Mouse (Mus musculus) cerebellum, adult 9-11 months (tissue): ENCODE measurements at regions not wholly inside any gene's neighbourhood (a gene's known extent, or its start where the extent isn't known, plus 50 kb on each side); places are given as distances from the start of the nearest gene placed in this dataset.
A peak's percentile ranks its signal among the peaks of the same experiment; 100 is the strongest.
"Not testable (repeated sequence)": the region's sequence is repeated elsewhere in the genome, so short reads cannot be mapped to it uniquely, and the experiment has no call there.

Experiments
- DNase-seq: peaks from one replicate; pipeline ENCODE4 v3.0.0; 2022

DNA sequence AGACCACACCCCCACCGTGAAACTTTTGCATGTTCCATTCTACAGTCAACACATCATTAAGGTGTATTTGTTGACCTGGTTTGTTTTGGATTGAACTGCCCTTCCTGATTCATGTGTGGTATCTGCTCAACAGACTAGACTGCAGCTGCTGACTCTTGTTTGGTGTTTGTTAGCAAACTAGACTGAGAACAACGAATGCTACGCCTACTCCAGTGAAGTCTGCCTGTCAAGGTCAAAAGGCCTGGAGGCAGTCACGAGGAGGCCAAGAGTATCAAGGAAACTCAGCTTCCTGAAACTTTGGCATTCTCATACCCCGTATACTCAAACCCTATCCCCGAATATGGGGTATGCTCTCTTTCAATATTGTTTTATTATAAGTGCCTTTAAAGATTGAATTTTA, 194.2 kb upstream of the Spin1 start:
- not testable (repeated sequence) for DNase-seq

DNA sequence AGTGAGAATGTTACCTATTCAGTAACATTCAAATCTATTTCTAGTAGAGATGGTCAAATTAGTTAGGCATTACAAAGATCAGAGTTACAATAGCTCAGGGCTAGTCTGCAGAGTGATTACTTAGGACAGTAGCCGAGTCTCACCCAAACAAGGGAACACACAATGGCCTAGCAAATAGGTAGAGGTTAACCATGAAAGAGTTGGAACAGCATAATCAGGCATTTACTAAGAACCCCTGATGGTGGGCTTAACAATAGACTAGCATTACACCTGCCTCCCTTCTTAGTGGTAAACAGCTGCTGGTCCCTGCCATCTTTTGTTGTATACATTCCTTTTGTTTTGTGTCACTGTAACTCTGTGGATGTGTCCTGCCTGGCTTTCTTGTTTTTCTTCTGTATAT, 193.8 kb upstream of the Spin1 start:
- DNase-seq, result no peak

DNA sequence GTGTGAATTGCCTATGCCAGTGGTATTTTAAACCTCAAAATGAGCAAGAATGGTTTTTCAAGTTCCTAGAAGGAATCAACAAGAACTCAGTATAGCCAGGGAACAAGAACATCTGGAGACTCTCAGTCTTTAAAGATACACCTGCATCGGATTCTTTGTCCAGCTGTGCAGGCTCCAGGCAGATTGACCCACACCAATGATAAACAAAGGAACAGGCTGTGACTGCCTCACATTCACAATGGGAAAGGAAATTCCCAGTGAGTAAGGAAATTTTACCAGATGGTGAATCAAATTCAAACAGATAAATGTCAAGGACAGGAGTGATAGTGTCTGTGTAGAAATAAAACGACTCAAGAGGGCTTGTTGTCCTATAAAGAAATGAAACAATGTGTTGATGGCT, 187.9 kb upstream of the Spin1 start:
- not testable (repeated sequence) for DNase-seq

DNA sequence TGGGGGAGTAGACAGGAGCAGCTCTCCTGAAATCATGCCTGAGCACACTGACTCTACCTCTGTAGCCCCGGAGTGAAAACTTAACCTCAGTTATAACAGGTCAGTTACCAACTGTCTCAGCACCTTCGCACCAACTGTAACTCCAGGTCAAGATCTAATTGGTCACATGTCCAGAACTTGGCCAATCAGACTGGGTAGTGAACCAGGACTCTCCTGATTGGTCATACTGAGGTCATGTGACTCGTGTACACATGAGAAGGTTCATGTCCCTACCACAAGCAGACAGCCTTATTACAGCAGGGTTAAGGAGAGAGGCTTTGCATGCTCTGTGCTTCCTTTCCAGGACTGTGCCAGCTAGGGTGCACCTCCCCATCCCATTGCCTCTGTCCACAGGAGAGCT, 166.7 kb upstream of the Spin1 start:
- not testable (repeated sequence) for DNase-seq

DNA sequence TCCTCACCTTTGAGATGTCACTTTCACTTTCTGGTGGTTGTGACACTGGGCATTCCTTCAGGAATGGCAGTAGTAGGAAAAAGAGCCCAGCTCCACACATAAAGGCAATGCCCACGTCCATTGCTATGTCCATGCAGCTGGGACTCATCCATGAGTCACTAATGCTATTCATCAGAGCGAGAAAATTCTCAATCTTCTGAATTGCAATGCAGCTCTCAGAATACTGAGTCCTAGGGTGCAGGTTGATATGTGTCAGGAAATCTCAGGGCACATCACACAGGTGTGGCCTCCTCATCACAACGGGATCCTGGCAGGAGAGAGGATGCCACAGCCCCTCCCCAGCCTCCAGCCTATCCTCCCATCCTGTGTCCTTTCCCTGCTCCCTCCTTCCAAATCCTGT, 158.1 kb upstream of the Spin1 start:
- no peak for DNase-seq

DNA sequence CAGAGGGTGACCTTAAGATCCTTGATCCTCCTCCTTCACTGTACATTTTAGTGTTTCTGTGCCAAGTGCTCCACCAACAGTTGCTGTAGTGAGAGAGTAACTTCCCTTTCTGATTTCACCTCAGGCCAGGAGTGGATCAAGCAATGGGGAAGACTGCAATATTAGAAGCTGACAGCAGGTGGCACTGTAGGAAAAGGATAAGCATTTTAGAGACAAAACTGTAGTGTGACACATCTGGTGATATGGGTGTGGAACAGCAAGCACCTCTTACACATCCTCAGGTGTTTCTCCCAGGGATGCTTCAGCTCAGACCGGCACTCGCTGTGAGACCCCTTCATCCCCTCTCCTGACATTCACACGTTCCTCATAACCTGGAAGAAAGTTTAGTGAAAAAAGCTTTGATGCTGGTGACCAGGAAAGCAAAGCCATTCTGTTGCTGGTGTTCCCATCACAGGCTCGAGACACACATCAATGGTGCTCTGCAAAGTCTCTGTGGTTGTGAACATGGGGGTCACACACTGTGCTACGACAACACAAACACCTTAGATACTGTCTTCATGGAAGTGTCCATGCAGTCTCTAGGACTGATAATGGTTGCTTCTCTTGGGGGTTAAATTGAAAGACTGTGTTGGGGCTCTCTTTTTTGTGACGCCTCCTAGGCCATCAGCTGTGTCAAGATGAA, 151.0 kb upstream of the Spin1 start:
- DNase-seq, result peak; percentile 43

DNA sequence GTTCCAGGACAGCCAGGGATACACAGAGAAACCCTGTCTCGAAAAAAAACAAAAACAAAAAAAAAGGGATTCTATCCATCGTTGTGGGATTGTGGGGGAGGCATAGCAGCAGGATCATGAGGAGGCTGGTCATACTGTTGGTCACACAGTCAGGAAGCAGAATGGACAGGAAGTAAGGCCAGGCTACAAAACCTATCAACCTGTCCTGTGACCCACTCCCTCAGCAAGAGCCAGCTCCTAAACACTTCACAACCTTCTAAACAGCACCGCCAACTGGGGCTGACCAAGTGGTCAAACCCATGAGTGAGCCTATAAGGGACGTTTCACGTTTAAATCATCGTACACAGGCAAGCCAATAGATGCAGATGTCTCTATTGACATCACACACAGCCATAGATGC, 146.0 kb upstream of the Spin1 start:
- DNase-seq, result no peak

DNA sequence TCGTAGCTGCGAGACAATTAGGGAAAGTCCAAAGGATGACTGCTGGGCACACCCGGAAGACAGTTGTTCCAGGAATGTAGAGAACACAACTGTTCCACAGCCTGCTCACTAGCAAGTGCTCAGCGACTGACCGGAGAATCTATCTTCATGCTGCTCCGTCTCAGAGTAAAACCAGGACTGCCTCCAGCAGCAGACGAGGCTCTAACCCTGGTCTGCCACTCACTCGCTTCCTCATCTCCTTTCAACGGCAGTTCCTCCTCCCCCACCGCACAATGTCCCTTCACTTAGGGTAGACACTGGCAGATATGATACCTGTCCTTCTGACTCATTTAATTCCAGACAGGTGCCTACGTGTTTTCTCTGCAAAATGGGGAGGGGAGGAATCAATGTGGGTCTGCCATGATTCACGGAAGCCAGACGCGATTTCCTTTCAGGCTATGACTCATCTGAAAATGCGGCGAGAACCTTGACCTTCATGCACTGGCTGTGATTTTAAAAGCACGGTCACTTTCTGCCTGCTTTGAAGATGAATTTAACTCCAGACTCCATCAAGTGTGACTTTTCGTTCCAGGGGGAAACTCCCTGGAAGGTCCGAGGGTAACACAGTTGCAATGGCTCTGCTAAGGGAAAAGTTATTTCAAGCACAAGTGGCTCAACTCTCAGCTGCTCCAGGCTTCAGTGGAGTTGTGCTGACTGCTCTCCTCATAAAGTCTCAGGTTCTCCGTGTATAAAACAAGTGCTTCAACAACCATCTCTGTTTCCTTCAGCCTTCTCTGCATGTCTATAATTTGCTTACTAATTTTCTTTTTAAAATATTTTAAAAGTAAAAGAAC, 142.4 kb upstream of the Spin1 start:
- no peak for DNase-seq

DNA sequence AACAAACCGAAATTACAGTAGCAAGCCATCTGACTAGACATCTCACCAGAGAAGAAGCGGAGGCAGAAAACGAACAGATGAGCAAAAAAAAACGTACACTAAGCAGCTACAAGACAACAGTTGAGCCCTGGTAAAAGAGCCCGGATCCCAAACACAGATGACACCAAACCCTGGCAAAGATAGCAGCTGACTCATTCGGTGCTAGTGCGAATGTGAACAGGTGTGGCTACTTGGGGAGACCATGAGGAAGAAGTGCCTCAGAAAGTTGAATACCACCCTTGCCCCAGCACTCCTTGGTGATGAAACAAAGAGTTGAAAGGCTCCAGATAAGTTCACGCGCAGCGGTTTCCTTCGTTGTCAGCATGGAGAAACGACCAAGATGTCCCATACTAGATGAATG, 139.8 kb upstream of the Spin1 start:
- no peak for DNase-seq

DNA sequence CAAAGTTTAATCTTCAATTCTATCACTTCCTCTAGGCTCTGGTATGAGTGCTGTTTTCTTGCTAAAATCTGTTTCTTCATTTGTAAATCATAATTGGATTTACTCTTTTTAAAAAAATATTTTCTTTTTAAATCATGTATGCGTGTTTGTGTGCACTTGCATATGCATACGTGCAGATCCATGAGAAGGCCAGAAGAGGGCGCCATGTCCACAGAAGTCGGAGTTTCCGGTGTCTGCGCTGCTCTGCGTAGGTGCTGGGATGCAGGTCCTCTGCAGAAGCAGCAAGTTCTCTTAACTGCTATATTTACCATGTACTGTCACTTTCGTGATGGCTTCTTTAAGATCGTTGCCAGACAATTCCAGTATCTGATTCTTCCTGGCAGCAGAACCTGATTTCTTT, 136.6 kb upstream of the Spin1 start:
- no peak for DNase-seq

DNA sequence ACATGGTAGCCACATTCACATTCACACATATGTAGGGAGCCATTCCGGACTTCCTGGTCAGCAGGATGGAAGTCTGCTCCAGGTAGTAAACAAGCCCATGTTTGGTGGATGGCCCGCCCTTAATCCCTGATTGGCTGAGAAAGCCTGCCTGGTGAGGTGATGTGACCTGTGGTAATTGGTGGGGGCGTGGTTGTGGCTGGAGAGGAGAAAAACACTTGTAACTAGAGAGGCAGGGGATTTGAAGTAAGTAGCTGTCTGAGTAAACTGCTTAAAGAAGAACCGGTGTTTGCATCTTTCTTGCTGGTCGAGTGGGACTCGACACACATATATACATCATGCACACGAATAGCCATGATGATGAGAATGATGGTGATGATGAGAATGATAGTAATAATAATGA, 135.6 kb upstream of the Spin1 start:
- DNase-seq, result not testable (repeated sequence)

DNA sequence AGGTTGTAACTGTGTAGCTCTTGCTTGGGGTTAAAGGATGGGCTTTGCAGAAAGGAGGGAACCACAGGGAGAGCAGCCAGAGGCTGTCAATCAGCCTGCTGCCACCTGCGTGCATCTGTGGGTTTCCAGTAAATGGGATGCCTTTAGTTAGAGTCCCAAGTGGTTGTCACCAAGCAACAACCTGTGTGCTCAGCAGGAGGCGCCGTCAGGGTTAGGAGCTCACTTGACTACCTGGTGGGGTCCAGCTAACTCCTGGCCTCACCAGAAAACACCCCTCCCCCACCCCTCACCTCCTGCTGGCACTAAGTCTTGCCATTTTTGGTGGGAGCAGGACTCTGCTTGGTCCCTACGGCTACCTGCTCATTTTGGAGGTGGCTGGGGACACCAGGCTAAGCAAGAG, 135.0 kb upstream of the Spin1 start:
- no peak for DNase-seq

DNA sequence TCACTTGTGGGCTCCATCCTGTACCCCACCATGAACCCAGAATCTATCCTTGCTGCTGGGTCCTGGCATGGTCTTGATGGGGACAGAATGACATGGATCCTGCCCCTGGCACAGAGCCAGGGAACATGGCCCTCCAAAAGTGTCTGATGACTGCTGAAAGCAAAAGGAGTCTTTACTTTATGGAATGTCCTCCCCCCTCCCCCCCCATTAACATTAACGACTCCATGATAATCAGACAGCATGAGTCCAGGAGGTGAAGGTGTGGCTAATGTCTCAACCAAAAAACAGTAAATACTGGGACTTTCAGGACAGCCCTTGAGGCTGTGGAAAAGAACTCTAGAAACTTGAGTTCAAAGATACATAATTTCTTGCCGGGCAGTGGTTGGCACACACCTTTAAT, 133.9 kb upstream of the Spin1 start:
- no peak for DNase-seq

DNA sequence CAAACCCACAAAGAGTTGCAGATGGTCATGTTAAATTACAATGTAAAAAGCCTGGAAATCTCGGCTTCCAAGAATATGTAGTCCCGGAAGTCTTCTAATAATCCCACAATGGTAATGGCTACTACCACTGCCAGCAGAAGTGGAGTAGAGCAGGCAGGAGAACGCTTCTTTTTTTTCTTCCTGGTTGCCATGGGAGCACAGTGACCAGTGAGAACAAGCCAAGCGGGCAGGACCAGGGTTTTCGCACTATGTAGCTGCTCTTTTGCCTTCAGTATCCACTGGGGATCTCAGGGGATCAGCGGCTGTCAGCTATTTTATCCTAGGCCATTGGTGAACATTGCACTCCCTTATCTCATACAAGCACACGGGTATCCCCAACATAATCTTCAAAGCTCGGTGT, 127.3 kb upstream of the Spin1 start:
- no peak for DNase-seq

DNA sequence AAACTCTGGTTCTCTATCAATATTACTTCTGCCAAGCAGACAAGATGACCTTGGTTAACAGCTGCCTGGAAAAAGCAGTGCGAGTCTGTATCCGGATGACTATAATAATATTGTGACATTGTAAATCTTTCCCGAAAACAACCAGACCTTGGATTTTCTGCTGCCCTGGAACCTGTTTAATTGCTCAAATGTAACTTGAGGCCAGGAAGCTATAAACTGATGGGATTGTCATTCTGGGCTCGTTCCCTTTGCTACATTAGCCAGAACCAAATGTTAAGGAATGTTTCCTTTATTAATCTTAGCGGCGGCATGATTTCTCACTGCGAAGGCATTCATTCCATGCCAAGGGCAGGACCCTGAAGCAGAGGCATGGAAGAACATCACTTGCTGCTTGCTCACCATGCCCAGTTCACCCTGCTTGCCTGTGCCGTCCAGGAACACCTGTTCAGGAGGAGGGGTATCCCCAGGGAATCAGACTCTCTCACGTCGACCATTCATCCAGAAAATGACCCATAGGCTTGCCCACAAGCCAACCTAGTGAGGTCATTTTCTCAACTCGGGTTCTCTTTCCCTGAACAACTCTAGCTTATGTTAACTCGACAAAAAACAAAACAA, 125.3 kb upstream of the Spin1 start:
- no peak for DNase-seq

DNA sequence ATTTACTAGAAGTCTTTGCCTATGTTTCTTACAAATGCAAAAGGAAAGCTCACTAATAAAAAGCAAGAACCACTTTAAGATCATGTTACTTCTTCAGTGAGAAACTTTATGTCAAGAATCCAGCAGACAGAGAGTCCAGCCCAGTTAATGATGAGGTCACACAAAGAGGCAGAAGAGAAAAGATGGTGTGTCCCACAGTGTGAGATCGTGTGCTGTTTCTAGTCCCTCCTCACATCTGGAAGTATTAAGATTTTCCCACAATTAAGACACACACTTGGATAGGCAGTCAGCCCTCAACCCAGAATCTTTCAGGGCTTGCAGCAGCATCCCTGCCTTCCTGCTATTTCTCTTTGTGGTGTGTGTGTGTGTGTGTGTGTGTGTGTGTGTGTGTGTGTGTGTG, 118.7 kb upstream of the Spin1 start:
- DNase-seq, result no peak

DNA sequence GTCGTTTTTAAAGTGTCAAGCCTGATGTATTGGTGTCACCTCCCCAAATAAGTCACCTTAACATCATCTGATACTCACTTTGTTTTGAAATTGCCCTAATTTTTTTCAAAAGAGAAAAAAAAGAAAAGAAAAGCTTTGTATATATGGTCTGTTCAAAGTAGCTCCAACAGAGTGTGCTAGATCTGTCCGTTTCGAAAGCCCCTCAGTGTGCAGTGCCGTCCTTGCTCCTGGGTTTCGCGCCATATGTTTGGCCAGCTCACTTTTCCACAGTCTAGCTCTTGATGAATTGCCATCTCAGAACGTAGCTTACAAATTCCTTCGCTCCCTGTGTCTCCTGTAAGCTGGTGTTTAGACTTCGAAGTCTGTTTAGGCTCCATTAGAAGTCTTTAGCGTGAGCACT, 117.7 kb upstream of the Spin1 start:
- no peak for DNase-seq

DNA sequence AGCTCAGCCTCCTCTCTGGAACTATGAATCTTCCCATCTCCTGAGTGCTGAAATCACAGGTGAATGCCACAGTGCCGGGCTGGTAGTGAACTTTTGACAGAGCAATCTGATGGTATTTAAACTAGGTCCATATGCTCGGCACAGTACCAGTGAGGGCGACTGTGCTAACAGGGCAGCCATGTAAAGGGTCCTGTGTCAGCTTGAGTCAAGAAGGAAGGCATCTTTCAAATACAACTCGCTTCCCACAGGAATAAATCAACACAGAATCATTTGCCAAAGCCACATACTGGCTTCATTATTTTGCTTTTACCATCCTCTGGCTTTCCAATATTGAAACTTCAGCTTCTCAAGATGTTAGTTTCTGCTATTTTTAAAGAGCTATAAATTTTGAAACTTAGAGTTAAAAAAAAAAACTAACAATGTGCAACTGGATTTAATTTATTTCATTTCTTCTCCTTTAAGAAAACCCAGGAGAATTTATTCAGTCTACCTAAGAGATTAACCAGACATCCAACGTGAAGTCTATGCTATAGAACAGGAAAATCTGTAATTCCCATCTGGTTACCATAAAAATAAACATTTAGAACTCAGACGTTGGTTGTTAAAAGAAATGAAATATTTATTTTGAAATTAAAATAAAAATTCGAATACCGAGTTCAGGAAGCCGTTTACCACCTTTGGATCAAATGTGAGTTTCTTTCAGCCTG, 108.8 kb upstream of the Spin1 start:
- DNase-seq, result no peak

DNA sequence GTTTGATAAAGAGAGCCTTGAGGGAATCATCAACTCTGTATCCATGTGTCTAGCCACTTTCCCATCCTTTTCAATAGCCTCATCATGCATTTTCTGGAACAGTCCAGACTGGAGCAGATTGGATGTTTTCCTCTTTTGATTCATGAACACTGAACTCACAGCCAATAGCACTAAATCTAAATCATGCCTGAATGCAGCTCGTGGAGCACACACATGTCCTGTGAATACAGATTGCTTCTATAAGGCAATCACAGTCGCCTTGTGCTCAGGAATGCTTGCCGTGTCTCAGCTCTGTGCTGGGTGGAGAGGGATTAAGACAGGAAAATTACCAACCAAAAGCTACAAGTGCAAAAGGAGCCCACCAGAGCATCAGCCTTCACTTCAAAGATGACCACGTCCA, 100.9 kb upstream of the Spin1 start:
- DNase-seq, result no peak

DNA sequence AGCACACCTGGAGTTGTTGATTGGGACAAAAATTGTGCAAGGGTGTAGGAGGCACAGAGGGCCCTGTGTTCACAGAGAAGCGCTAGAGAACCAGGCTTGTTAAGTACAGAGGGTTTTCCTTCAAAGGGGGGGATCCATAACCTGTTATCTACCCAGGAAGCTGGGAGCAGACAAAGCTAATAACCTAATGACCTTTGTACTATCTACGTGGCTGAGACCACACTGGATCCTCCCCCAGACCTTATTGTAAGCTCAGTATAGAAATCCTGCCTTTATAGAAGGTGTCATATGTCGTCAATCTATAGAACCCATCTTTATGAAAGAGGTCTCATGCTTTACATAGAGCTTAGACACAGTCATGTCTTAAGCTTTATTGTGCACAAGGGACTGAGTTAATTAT, 95.9 kb upstream of the Spin1 start:
- DNase-seq, result no peak

DNA sequence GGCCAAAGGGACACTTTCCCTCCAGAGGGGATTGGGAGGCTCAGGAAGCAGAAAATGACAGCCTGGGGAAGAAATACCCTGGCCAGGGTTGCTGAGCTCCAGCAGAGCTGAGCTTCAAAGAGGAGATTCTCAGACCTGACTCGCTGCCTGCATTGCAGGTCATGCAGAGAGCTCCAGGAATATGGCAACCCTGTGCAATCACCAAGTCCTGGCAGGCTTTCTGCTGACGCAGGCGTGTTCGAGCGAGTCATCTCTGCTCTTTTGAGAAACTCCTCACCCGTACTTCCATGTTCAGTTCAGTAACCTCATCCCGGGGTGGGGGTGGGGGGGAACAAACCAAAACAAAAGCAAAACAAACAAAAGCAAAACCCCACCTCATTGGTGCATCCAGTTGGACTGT, 89.9 kb upstream of the Spin1 start:
- no peak for DNase-seq

DNA sequence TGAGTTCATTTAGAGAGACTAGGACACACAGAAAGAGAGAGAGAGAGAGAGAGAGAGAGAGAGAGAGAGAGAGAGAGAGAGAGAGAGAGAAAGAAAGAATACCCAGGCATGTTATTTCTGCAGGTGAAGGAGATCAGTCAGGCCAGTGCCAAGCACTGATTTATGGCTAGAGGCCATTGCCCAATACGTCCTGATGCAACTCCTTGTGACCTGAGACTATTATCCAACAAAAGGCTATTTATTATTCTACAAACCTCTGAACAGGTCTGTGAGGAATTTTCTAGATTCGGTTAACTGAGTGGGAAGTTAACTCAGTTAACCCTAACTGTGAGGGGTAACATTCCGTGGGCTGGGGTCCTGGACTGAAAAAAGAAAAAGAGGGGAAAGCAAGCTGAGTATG, 84.5 kb upstream of the Spin1 start:
- no peak for DNase-seq

DNA sequence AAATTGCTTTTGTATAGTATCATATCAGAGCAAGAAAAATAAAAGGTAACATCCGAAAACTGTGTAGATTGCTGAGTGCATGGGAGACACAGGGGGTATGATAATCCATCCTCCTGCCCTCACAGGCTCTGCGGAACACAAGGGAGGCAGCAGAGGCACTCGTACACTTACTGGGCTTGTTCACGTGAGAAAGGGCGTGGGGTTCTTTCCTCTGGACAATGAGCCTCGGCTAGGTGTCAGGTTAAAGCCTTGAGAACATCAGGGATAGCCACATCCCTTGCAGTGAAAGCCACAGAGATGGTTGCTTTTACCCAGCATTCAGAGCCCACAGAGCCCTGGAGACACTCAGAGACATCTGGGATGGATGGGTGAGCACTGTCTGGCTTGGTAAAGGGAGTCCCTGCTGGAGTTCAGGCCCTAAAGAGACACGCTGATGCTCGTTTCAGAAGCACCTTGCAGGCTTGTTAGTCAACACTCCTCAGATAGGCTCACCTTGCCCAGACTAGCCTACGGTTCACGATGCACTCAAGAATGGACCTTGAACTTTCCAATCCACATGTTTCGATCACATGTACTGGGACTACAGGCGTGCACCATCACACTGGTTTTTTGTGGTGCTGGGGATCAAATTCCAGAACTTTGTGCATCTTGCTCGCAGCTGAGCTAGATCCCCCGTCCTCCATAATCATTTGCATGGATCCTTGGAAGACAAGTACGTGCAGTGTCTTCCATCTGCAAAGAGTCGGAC, 83.5 kb upstream of the Spin1 start:
- no peak for DNase-seq
